Mouse (Mus musculus) liver, embryonic 15.5 days (tissue): ENCODE measurements around the gene Afm. TPM values are rescaled to one million over a fixed set of nuclear protein-coding genes. Genes with fewer than 3 reads are reported as not detected.

Experiments
- ATAC-seq: fragments of 200-750 bp; cut with Nextera tagmentation; 2 replicates; pipeline ENCODE4 v1.8.0; 2017; ENCODE audit warnings: moderate number of reproducible peaks, mild to moderate bottlenecking, moderate library complexity; ENCODE audit not compliant: insufficient read depth
- H3K27ac ChIP-seq: fragments of 300-500 bp; sonication (generic); replicated peaks from 2 replicates; pipeline ENCODE4 v1.5.1; 2015; ENCODE audit warnings: mild to moderate bottlenecking, inconsistent platforms
- H3K27me3 ChIP-seq: fragments of 300-500 bp; sonication (generic); 2 replicates; pipeline ENCODE4 v1.6.1; 2015; ENCODE audit warnings: mild to moderate bottlenecking, inconsistent platforms
- H3K36me3 ChIP-seq: fragments of 300-500 bp; sonication (generic); replicated peaks from 2 replicates; pipeline ENCODE4 v1.6.1; 2015; ENCODE audit warnings: moderate library complexity, mild to moderate bottlenecking, inconsistent platforms
- H3K4me1 ChIP-seq: fragments of 300-500 bp; sonication (generic); replicated peaks from 2 replicates; pipeline ENCODE4 v1.6.1; 2015; ENCODE audit warnings: inconsistent platforms
- H3K4me2 ChIP-seq: fragments of 300-500 bp; sonication (generic); 2 replicates; pipeline ENCODE4 v1.6.1; 2015; ENCODE audit warnings: moderate library complexity, mild to moderate bottlenecking, inconsistent platforms
- H3K4me3 ChIP-seq: fragments of 300-500 bp; sonication (generic); replicated peaks from 2 replicates; pipeline ENCODE4 v1.5.1; 2015; ENCODE audit warnings: mild to moderate bottlenecking, inconsistent platforms
- H3K9ac ChIP-seq: fragments of 300-500 bp; sonication (generic); 2 replicates; pipeline ENCODE4 v1.6.1; 2015; ENCODE audit warnings: moderate library complexity, mild to moderate bottlenecking, inconsistent platforms
- H3K9me3 ChIP-seq: fragments of 300-500 bp; sonication (generic); replicated peaks from 2 replicates; pipeline ENCODE4 v1.6.1; 2016; ENCODE audit warnings: inconsistent platforms
- WGBS: fragments of 180-500 bp; shearing (Covaris S2); methylation state at CpG from one replicate; pipeline ENCODE4 v1.1.7; 2015; ENCODE audit warnings: mixed read lengths; ENCODE audit not compliant: insufficient replicate concordance; 5-methylcytosine and 5-hydroxymethylcytosine counted together
- polyA plus RNA-seq: library from polyadenylated mRNA; unstranded; fragments of >200 nt; fragmentation: Nextera tagmentation; extraction: Ambion mirVana; gene quantifications from 2 replicates; pipeline ENCODE4 v1.2.1, GENCODE M21; 2015

Gene Afm
- 22.4 and 25.9 TPM in 2 replicates for polyA plus RNA-seq

DNA sequence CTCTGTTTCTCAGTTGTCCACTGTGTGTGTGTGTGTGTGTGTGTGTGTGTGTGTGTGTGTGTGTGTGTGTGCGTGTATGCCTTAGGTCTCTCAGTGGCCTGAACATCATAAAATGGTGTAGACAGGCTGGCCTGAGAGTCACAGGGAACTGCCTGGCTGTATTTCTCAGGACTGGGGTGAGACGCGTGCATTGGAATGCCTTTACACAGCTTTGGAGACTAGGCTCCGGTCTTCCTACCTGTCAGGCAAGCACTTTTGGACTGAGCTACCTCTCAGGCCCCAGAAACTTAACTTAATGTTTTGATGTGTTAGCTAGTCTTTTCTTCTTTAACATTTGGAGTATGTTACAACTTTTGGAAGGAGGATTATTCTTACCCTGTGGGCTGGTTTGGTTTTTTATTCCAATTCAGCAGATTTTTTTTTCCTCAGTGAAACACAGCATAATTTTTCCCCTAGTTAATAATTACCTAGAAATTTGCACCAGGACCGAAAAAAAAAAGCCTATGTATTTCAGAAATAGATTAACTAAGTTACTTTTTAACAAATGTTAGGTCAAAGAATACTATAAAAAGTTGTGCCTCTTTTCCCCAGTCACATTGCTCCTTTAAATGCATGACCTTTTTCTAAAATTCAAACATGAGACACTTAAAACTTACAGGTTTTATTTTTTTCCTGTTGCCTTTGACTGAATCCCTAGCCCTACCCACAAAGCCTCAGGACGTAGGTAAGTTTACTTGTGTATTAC, at the start of gene Afm:
Gene Afm (plus strand): TSS at position 577 of the 745 bp plus-strand sequence.
- Histone ChIP-seq H3K4me2 (0 out of 2 replicates have a peak within 1 kb of the TSS, but pooled peaks have one; percentile 20), H3K36me3 (no peaks in the 10 kb centered on the region), H3K9me3 (no peaks in the 10 kb centered on the region), H3K27me3 (no peaks in the 10 kb centered on the region), H3K4me1 (no peaks in the 10 kb centered on the region), H3K27ac (no peak within 1 kb of the TSS), H3K4me3 (0 out of 2 replicates have a peak within 1 kb of the TSS, but pooled peaks have one; percentile 17), H3K9ac (no peak within 1 kb of the TSS)
- WGBS = 56% methylated on average over 6 of the region's 6 CpGs
- no peak for ATAC-seq

DNA sequence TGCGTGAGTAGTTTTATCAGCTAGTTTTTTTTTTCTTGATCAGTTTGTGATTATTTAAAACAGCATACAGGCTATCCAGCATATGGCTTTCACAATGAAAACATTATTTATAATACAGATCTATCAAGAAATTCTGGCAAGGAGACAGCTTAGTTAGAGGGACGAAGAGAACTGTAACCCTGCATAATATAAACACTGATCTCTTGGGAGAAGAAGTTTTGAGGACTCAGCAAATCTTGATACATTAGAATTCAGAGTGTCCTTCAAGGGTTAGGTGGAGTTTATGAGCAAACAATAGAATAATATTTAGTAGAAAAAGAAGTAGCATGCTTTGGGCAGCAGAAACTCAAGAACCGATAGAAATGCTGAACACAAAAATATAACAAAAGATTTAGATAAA, 47.9 kb upstream of the Afm start:
- Histone ChIP-seq H3K4me2 (no peak overlapping the region), H3K9ac (no peak overlapping the region), H3K27ac (no peak overlapping the region), H3K36me3 (no peaks in the 10 kb centered on the region), H3K9me3 (no peaks in the 10 kb centered on the region), H3K4me1 (no peaks in the 10 kb centered on the region), H3K4me3 (no peak overlapping the region), H3K27me3 (no peaks in the 10 kb centered on the region)
- ATAC-seq = no peak
- WGBS = 68% methylated on average over 3 of the region's 3 CpGs

DNA sequence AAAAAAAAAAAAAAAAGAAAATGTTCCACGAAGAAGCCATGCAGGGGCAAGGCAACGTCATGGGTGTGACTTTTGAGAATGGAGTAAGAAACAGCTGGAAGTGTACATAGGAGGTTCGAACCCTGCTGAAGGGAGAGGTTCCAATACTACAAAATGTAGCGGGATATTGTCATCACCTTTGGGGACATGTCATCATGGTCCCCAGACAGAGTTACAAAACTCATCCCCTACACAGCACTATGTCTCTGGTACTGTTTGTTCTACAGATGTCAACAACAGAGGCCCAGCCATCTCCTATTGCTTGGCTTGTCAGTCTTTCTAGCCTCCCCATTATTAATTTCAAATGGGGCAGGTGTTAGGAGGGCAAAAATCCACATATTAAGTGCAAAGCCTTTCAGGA, 44.8 kb upstream of the Afm start:
- Histone ChIP-seq H3K27ac (no peak overlapping the region), H3K4me1 (no peaks in the 10 kb centered on the region), H3K4me3 (no peak overlapping the region), H3K36me3 (no peaks in the 10 kb centered on the region), H3K27me3 (no peaks in the 10 kb centered on the region), H3K9me3 (no peaks in the 10 kb centered on the region), H3K9ac (no peak overlapping the region), H3K4me2 (no peak overlapping the region)
- ATAC-seq = no peak
- WGBS = 56% methylated on average over 4 of the region's 4 CpGs

DNA sequence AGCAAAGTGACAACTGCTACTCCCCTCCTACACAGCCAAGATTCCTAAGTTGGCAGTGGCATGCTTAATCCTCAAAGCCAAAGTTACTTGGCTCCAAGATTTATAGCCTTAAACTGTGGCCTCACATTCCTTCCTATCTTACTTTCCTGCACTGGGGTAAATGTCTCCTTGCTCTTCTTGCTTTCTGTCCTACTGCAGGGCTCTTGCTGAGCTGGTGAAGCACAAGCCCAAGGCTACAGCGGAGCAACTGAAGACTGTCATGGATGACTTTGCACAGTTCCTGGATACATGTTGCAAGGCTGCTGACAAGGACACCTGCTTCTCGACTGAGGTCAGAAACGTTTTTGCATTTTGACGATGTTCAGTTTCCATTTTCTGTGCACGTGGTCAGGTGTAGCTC, 44.4 kb upstream of the Afm start:
- no peak overlapping the region for H3K4me3 ChIP-seq
- no peaks in the 10 kb centered on the region for H3K9me3 ChIP-seq
- 68% methylated on average over 5 of the region's 5 CpGs for WGBS
- H3K27ac ChIP-seq = no peak overlapping the region
- H3K4me2 ChIP-seq = no peak overlapping the region
- H3K27me3 ChIP-seq = no peaks in the 10 kb centered on the region
- H3K9ac ChIP-seq = no peak overlapping the region
- no peaks in the 10 kb centered on the region for H3K36me3 ChIP-seq
- ATAC-seq = no peak
- H3K4me1 ChIP-seq = no peaks in the 10 kb centered on the region

DNA sequence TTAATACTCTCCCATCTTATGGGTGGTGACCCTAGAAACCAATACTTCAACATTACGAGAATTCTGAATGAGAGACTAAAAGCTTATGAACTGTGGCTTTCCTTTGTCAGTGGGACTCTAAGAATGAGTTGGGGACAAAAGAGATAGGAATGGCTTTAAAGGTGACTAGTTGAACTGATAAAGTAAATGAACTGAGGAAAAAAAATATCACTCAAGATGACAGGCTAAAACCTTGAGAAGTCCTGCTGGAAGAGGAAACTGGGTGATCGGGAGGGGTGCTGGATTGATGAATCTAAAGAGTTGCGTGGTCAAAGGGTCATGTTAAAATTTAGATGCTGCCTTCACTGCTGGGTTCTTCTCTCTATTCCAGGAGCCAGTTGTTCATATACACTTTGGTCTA, 42.0 kb upstream of the Afm start:
- Histone ChIP-seq H3K27me3 (no peaks in the 10 kb centered on the region), H3K27ac (no peak overlapping the region), H3K36me3 (no peaks in the 10 kb centered on the region), H3K4me2 (no peak overlapping the region), H3K9ac (no peak overlapping the region), H3K9me3 (no peaks in the 10 kb centered on the region), H3K4me3 (no peak overlapping the region), H3K4me1 (no peaks in the 10 kb centered on the region; the same call in 1 of the 2 replicates)
- WGBS = 58% methylated on average over 3 of the region's 3 CpGs
- peak; percentile 29; the same call in 1 of the 2 replicates for ATAC-seq

DNA sequence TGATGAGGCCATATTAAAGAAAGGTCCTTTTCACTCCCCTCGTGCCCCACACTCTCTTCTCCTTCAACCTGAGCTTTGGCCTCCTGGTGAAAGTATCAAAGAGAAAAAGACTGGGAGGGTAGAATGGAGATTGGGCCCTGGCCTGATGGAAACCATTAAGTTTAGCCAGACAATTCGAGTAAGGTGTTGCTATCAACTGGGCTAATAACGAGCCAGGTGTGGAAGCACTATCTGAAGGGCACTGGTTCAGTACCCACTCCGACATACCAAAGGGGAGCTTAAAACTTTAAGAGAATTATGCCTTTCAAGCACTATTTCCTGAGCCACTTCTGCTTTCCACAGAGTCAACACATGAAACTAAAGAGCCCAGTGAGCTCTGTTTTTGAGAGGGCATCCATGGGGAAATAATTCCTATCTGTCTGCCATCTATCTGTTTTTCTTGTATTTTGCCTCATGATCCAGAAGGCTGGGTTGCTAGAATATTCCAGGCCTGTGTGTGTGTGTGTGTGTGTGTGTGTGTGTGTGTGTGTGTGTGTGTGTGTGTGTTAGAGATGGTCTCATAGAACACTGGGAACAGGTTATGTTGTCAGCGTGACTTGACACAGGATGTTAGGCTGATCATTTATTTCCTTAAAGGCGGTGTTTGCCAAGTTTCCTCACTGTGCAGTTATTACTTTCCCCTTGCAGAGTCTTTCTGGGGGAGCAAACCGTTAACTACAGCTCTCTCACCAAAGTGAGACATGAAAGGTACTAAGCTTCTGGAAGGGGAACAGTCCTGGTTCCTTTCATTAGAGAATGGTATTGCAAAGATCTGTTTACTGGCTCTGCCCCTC, 41.2 kb upstream of the Afm start:
- Histone ChIP-seq H3K27me3 (no peaks in the 10 kb centered on the region), H3K4me2 (no peak overlapping the region), H3K36me3 (no peaks in the 10 kb centered on the region), H3K27ac (no peak overlapping the region), H3K4me1 (no peaks in the 10 kb centered on the region; the same call in 1 of the 2 replicates), H3K4me3 (no peak overlapping the region), H3K9me3 (no peaks in the 10 kb centered on the region), H3K9ac (no peak overlapping the region)
- 26% methylated on average over 7 of the region's 7 CpGs for WGBS
- peak; percentile 54 for ATAC-seq

DNA sequence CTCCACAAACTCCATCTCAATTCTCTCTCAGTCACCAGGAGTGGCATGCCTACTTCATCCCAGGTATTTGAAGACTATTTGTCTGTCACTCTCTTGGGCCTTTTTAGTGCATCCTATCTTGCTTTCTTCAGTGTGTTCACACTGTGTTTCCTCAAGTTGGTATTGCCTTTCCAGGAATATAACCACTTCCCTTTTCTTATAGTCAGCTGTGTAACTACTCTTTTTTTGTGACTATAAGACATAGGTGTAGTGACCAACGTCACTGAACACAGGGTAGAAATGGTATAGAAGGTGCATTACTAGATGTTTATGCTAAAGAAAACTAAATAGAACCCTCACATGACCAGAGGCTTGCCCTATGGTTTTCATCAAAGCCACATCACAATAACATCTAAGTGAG, 39.8 kb upstream of the Afm start:
- Histone ChIP-seq H3K9me3 (no peaks in the 10 kb centered on the region), H3K27me3 (no peaks in the 10 kb centered on the region), H3K36me3 (no peaks in the 10 kb centered on the region), H3K4me2 (no peak overlapping the region), H3K4me1 (no peaks in the 10 kb centered on the region; the same call in 1 of the 2 replicates), H3K27ac (no peak overlapping the region), H3K4me3 (no peak overlapping the region), H3K9ac (no peak overlapping the region)
- 26% methylated on average over 1 of the region's 1 CpGs for WGBS
- ATAC-seq = no peak

DNA sequence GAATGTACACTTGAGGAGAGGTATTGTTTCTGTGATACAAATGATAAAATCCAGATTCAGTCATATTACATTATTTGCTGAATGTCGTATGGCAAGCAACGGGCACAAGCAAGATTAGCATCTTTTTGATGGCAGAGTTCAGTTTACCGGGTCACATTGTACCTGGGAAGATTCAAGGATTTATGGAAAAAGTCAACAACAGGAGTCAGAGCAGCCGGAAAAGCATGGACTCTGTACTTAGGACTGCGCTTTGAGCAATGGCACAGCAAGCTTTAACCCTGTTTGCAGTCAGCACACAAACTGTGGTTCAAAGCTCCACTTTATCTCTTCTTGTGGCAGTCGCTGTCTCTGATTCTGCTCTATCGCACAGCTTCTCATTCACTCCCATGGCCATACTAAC, 33.1 kb upstream of the Afm start:
- peak; percentile 34 for ATAC-seq

DNA sequence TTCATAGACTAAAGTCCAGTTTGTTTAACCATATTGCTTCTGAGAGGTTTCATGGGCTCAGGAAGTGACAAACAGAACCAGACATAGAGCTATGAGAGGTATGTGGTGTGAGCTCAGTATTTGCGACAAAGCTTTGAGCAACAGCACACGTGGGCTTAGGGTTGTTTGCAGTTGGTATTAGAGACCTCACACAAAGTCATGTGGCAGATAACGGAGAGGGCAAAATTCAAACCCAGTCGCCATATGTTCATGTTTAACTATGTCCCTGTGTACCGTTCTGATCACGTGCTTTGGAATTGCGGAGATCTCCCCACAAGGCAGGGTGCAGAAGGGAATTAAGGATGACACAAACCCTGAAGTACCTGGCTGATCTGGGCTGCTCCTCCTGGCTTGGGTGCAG, 30.4 kb upstream of the Afm start:
- H3K4me3 ChIP-seq = no peak overlapping the region
- H3K9ac ChIP-seq = no peak overlapping the region
- H3K9me3 ChIP-seq = no peaks in the 10 kb centered on the region
- no peaks in the 10 kb centered on the region for H3K36me3 ChIP-seq
- H3K27me3 ChIP-seq = no peaks in the 10 kb centered on the region
- H3K4me1 ChIP-seq = no peaks in the 10 kb centered on the region
- peak; percentile 73 for ATAC-seq
- H3K27ac ChIP-seq = peak overlapping the region; percentile 34; the same call in 1 of the 2 replicates
- H3K4me2 ChIP-seq = no peak overlapping the region
- 67% methylated on average over 7 of the region's 7 CpGs for WGBS

More for the DNA sequence above, 33.1 kb upstream of the Afm start:
- no peaks in the 10 kb centered on the region for H3K9me3 ChIP-seq
- peak overlapping the region; percentile 68; the same call in 1 of the 2 replicates for H3K27ac ChIP-seq
- H3K36me3 ChIP-seq = no peaks in the 10 kb centered on the region
- no peak overlapping the region for H3K4me3 ChIP-seq
- H3K27me3 ChIP-seq = no peaks in the 10 kb centered on the region
- no peaks in the 10 kb centered on the region; the same call in 1 of the 2 replicates for H3K4me1 ChIP-seq
- 64% methylated on average over 7 of the region's 7 CpGs for WGBS
- H3K9ac ChIP-seq = no peak overlapping the region
- H3K4me2 ChIP-seq = no peak overlapping the region

DNA sequence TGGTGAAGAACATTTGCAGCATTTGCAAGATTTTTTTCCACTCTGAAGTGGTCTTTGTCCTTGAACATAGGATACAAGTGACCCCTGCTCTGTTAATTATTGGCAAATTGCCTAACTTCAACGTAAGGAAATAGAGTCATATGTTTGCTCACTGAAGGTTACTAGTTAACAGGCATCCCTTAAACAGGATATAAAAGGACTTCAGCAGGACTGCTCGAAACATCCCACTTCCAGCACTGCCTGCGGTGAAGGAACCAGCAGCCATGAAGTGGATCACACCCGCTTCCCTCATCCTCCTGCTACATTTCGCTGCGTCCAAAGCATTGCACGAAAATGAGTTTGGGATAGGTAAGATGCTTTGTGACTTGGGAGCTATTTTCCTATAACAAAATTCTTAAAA, 28.2 kb upstream of the Afm start, which contains the start of gene Afp:
Gene Afp (plus strand): TSS at position 220 of the 400 bp plus-strand sequence.
- Histone ChIP-seq H3K27ac (0 out of 2 replicates have a peak within 1 kb of the TSS, but pooled peaks have one; percentile 1), H3K9me3 (no peaks in the 10 kb centered on the region), H3K36me3 (no peaks in the 10 kb centered on the region), H3K4me1 (no peaks in the 10 kb centered on the region), H3K4me2 (no peak within 1 kb of the TSS), H3K4me3 (peak within 1 kb of the TSS; percentile 27; the same call in 1 of the 2 replicates), H3K9ac (no peak within 1 kb of the TSS), H3K27me3 (no peaks in the 10 kb centered on the region)
- WGBS = 61% methylated on average over 7 of the region's 7 CpGs
- peak; percentile 8; the same call in 1 of the 2 replicates for ATAC-seq

DNA sequence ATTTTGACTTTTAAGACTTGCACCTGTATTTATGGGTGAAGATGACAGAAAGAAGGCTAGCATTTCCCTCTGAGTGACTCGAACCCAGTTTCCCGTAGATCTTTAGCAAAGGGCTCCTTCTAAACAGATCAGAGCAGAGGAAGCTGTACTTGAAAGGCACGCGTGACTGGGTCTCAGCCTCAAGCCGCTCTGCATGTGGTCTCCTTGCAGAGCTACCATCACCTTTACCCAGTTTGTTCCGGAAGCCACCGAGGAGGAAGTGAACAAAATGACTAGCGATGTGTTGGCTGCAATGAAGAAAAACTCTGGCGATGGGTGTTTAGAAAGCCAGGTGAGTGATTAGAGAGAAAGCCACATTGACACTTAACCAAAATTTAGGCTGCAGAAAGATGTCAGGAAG, 26.3 kb upstream of the Afm start:
- H3K27ac ChIP-seq = no peak overlapping the region
- no peaks in the 10 kb centered on the region for H3K36me3 ChIP-seq
- H3K4me1 ChIP-seq = no peaks in the 10 kb centered on the region
- peak overlapping the region; percentile 30 for H3K4me2 ChIP-seq
- 47% methylated on average over 9 of the region's 9 CpGs for WGBS
- H3K9me3 ChIP-seq = no peaks in the 10 kb centered on the region
- H3K4me3 ChIP-seq = peak overlapping the region; percentile 11; the same call in 1 of the 2 replicates
- ATAC-seq = no peak
- H3K9ac ChIP-seq = no peak overlapping the region
- no peaks in the 10 kb centered on the region for H3K27me3 ChIP-seq
